Mouse (Mus musculus): ENCODE data around the gene Gpr176.
A peak's percentile ranks its signal among the peaks of the same experiment; 100 is the strongest.
"Not testable (repeated sequence)": the region's sequence is repeated elsewhere in the genome, so short reads cannot be mapped to it uniquely, and the experiment has no call there.

Gene Gpr176

DNA sequence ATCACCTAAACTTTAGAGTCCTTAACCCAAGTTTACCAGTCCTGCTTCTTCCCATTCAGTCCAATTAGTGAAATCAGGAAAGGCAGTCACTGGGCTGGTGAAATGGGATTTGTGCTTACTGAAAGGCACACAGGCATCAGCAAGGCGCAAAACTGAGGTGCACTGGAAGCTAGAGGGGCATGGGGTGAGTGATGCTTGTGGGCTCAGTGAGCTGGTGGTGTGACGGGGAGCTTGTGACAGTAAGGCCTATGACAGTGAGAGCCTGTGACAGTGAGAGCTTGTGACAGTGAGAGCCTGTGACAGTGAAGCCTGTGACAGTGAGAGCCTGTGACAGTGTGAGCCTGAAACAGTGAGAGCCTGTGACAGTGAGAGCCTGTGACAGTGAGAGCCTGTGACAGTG, 71.6 kb downstream of the Gpr176 start:
- no peak for DNase-seq (ENCODE audit: low read depth, low spot score)

GRCm38 (mm10) chr2:118301041-118301545, 72.1 kb downstream of the Gpr176 start:
- no peak for DNase-seq (ENCODE audit: low read depth, low spot score)

DNA sequence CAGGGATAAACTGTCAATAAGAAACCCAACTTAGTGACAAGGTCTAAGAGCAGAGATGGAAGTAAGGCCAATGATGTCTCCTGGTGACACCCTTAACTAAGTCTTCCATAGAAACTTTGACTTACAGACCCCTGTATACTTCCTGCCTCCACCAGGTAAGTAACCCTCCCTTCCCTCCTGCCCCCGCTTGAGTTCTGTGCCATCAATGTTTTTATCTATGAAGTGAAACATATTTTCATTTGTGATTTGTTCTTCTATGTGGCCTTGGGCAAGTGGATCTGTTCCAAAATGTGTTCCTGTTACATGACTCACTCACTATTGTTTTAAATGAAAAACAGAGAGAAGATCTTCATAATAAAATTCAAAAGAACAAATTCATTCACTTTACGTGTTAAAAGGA, 73.2 kb downstream of the Gpr176 start:
- DNase-seq (ENCODE audit: low read depth, low spot score), result no peak

DNA sequence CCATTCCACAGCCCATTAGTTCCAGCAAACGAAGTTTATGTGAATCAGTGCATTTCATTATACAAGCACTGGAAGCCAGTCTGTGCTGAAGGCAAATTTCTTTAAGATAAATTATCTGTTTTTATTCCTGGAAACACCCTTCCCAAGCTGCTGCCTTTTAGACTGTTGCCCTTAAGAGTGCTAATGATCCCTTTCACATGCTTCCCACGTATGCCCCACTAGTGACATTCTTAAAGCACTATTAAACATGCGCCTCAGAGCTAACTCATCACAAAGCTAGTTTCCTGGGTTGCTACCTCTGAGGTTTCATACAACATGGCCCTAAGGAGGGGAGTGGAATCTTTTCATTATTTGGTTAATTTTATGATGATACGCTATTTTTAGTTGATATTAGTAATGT, 74.6 kb downstream of the Gpr176 start:
- no peak for DNase-seq (ENCODE audit: low read depth, low spot score)

DNA sequence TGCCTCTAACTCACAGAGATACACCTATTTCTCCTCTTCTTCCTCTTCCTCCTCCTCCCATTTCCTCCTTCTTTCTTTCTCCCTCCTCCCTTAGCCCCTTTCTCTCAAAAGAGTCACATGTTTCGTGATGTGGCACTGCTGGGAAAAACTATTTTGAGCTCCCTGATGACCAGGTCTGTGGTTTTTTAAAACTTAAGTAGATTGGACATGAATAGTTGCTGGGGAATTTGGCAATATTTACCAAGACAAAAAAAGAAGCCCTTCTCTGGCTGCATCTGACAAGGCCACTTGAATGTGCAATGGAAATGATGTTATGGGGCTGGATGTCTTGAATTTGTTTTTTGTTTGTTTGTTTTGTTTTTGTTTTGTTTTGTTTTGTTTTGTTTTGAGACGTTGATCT, 75.3 kb downstream of the Gpr176 start:
- DNase-seq (ENCODE audit: low read depth, low spot score), result no peak

- no peak for DNase-seq (ENCODE audit: low read depth, low spot score)
Measured at GRCm38 (mm10) chr2:118295505-118295904, 77.7 kb downstream of the Gpr176 start.

DNA sequence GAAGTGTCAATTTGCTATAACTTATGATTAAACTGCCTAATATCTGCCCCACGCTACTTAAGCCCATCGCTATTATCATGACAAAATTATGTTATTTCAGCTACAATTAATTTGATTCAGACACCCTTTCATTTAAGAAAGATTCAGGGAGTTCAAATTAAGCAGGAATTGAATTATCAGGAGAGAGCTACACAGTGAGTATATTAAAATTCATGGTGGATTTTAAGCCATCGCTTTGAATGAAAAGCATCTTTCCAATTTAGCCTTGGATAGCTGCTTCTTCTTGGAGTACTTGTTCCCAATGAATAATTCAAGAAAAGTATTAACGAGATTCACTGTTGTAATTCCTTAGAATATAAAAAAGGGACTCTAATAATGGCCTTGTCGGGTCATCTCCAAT, 79.6 kb downstream of the Gpr176 start:
- no peak for DNase-seq (ENCODE audit: low read depth, low spot score)

- DNase-seq (ENCODE audit: low read depth, low spot score), result not testable (repeated sequence)
Measured at GRCm38 (mm10) chr2:118289066-118289460, 84.2 kb downstream of the Gpr176 start.

DNA sequence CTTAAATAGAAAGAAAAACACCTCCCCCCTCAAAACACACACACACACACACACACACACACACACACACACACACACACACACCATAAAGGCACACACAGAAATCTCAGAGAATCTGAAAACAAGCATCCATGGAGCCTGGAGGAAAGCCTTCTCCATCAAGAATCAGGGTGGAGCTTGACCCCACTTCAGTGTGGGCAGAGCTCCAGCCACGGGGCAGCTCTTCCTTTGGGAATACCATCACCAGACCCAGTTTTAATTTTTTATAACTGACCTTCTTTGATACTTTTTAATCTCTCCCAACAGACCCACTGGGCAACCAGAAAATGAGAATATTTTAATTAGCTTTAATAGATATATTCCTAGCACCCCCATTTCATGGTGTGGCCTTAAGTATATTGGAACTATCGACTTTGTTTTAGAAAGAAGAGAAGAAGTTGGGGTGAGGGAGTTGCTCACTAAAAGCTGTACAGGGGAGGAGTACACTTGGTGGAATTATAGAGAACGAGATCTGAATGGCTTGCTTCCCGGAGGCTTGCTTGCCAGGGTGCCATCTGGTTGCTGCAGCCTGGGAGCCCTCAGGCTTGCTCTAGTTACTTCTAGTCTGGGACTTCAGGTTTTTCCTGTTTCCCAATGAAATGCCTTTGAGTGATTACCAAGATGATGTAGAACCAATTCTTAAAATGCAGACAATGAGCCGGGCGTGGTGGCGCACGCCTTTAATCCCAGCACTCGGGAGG, 84.7 kb downstream of the Gpr176 start:
- no peak for DNase-seq (ENCODE audit: low read depth, low spot score)

- DNase-seq (ENCODE audit: low read depth, low spot score), result no peak
Measured at GRCm38 (mm10) chr2:118287678-118288077, 85.5 kb downstream of the Gpr176 start.

DNA sequence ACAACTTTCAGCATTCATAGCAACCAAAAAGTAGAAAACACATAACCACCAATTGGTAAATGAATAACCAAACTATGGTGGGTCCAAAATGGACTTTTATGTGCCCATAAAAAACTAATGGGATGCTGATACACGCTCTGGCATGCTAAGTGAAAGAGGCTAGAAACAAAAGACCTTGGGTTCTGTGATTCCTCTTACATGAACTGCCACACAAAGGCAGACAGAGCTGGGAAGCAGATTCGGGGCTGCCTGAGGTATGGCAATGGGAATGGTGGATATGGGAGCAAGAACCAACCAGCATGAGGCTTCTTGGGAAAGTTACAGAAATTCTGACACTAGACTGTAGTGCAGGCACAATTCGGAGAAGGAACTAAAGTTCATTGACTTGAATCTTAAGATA, 90.8 kb downstream of the Gpr176 start:
- DNase-seq (ENCODE audit: low read depth, low spot score), result no peak

GRCm38 (mm10) chr2:118278249-118278648, 95.0 kb downstream of the Gpr176 start:
- no peak for DNase-seq (ENCODE audit: low read depth, low spot score)

GRCm38 (mm10) chr2:118271606-118272005, 101.6 kb downstream of the Gpr176 start:
- DNase-seq (ENCODE audit: low read depth, low spot score), result peak; percentile 34

DNA sequence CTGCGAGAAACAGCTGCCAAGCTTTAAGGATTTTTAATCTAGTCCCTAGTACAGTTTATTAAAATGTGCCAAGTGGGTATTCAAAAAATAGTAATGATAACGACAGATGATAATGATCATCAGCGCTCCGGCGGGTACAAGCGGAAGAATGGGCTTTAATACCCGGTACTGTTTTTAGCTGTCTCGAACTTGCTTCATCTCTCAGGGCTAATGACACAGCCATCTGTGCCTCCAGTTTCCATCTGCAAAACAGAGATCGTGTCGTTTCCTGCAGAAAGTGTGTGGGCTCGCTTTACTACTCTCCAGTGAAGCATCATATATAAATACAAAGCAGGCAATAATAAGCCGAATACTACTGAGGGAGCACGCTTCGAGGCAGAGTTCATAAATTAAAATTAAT, 103.0 kb downstream of the Gpr176 start:
- DNase-seq (ENCODE audit: low read depth, low spot score), result no peak

DNA sequence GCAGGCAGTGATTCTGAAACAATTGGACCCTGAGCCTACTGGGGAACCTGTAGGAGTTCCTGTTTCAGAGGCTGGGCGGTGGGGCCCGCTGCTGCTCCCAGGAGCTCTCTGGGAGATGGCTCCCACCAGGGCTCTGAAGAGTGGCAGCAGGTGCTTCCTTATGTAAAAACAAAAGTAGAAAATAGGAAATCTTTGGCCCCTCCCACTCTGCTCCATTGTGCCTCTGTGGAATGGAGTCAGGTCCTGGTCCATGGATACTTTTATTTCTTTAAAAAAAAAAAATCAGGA, 109.4 kb downstream of the Gpr176 start:
- no peak for DNase-seq (ENCODE audit: low read depth, low spot score)

GRCm38 (mm10) chr2:118263151-118263913, 109.9 kb downstream of the Gpr176 start:
- DNase-seq (ENCODE audit: low read depth, low spot score), result peak; percentile 67

- DNase-seq (ENCODE audit: low read depth, low spot score), result no peak
Measured at GRCm38 (mm10) chr2:118262673-118263072, 110.5 kb downstream of the Gpr176 start.

- DNase-seq (ENCODE audit: low read depth, low spot score), result no peak
Measured at GRCm38 (mm10) chr2:118259746-118260145, 113.5 kb downstream of the Gpr176 start.

GRCm38 (mm10) chr2:118257094-118257493, 116.1 kb downstream of the Gpr176 start:
- DNase-seq (ENCODE audit: low read depth, low spot score), result peak; percentile 51

DNA sequence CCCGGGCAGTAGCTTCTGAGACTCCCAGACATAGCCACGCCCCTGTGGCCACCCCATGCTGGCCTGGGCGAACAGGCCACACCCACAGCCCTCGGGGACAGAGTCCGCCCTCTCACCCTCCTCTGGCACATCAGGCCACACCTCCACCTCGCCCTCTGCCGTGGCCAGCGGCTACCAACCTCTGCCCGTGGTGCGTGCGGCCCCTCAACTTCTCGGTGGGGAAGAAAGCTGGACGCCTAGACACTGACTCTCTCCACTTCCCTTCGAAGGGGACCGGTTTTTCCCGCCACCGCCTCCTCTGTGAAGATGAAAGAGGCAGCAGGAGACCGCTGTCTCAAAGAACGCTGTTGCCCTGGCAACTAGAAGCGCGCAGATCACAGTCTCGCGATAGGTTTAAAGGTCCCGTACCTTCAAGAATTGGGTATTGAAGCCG, 116.6 kb downstream of the Gpr176 start, which contains the start of gene Fsip1:
Gene Fsip1 (minus strand): TSS at position 346 of the 433 bp plus-strand sequence.
- peak; percentile 93 for DNase-seq (ENCODE audit: low read depth, low spot score)

DNA sequence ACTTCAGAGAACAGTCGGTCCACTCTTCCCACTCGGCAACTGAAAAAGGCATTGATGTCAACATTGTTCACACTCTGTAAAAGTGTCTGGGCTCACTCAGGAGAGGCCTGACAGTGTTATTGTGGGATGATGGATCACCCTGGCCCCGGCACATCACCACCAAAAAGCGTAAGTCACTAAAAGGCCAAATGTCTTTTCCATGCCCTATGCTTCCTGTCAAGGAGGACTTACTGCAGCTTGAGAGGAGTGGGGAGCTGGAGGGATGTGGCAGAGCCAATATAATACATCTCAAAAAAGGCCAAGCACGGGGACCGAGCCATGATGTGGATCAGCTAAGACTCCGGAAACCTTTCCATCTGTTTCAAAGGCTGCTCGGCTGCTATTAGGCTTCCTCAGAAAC, 118.7 kb downstream of the Gpr176 start:
- no peak for DNase-seq (ENCODE audit: low read depth, low spot score)

DNA sequence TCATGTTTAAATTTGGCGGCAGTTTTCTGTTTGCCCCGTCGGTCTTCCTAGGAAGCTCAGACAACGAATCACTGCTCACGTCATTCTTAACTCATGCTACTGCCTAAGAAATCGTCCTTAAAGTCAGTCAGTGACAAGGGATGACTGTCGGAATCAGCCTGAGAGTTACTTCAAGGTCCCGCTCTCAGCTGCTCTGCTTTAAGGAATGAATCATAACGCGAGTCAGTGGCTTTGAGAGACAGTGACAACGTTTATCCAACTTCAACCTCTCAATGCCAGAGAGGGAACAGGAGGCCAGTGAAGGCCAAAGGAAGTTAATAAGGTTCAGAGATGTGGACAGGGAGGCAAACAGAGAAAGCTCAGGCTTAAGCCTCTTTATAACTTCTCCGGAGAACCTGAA, 124.3 kb downstream of the Gpr176 start:
- DNase-seq (ENCODE audit: low read depth, low spot score), result no peak

DNA sequence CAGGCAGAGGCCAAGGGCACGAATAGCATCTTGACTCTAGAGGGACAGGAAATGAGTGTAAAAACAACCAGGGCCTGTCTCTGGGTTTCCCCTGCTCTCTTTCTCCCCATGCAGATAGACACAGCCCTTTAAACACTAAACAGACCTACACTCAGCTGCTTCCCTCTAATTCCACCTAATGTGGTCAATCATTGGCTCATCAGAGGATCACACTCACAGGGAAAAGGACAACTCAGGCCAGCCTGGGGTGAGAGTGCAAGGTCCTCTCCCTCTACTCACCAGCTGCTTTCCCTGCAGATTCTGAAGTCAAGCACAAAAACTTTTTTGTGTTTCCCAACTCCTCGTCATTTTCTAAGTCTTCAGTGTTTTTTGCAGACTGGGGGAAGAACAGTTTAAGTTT, 125.2 kb downstream of the Gpr176 start:
- DNase-seq (ENCODE audit: low read depth, low spot score), result no peak
